Mouse (Mus musculus) lung, postnatal 0 days (tissue): ENCODE data around the gene Stx1b. TPM values are rescaled to one million over a fixed set of nuclear protein-coding genes. Genes with fewer than 3 reads are reported as not detected.
A peak's percentile ranks its signal among the peaks of the same experiment; 100 is the strongest.
"Not testable (repeated sequence)": the region's sequence is repeated elsewhere in the genome, so short reads cannot be mapped to it uniquely, and the experiment has no call there.

ENCODE experiments used
- ATAC-seq: fragments of 200-750 bp; cut with Nextera tagmentation; 2 replicates; pipeline ENCODE4 v1.8.0; 2017; ENCODE audit warnings: moderate library complexity
- DNase-seq: peaks from one replicate; pipeline ENCODE4 v3.0.0-alpha.2; 2016; ENCODE audit warnings: low spot score
- H3K27ac ChIP-seq: fragments of 300-500 bp; sonication (generic); 2 replicates; pipeline ENCODE4 v1.5.1; 2014; ENCODE audit warnings: antibody characterized with exemption, mild to moderate bottlenecking, low read length, mixed read lengths
- H3K27me3 ChIP-seq: fragments of 300-500 bp; sonication (generic); replicated peaks from 2 replicates; pipeline ENCODE4 v1.6.1; 2014; ENCODE audit warnings: low read length, mixed read lengths; ENCODE audit not compliant: insufficient read depth
- H3K36me3 ChIP-seq: fragments of 300-500 bp; sonication (generic); 2 replicates; pipeline ENCODE4 v1.6.1; 2014; ENCODE audit warnings: low read length, mixed read lengths; ENCODE audit not compliant: insufficient read depth
- H3K4me1 ChIP-seq: fragments of 300-500 bp; sonication (generic); 2 replicates; pipeline ENCODE4 v1.6.1; 2014; ENCODE audit warnings: antibody characterized with exemption, low read depth, low read length, mixed read lengths; ENCODE audit not compliant: insufficient read depth
- H3K4me2 ChIP-seq: fragments of 300-500 bp; sonication (generic); replicated peaks from 2 replicates; pipeline ENCODE4 v1.6.1; 2014; ENCODE audit warnings: low read depth, mild to moderate bottlenecking, low read length, moderate library complexity, mixed read lengths
- H3K4me3 ChIP-seq: fragments of 300-500 bp; sonication (generic); 2 replicates; pipeline ENCODE4 v1.5.1; 2014; ENCODE audit warnings: low read depth, low read length
- H3K9ac ChIP-seq: fragments of 300-500 bp; sonication (generic); replicated peaks from 2 replicates; pipeline ENCODE4 v1.6.1; 2014; ENCODE audit warnings: low read depth, mild to moderate bottlenecking
- H3K9me3 ChIP-seq: fragments of 300-500 bp; sonication (generic); 2 replicates; pipeline ENCODE4 v1.6.1; 2016; ENCODE audit warnings: low read length, mixed read lengths
- CTCF ChIP-seq: IDR thresholded peaks from 2 replicates; pipeline ENCODE4 v1.5.1; 2016; ENCODE audit warnings: antibody characterized with exemption, mild to moderate bottlenecking
- EP300 ChIP-seq: IDR thresholded peaks from 2 replicates; pipeline ENCODE4 v1.6.1; 2016; ENCODE audit warnings: antibody characterized with exemption, mild to moderate bottlenecking, control low read depth
- WGBS: fragments of 180-500 bp; shearing (Covaris S2); extraction: QIAGEN DNeasy Blood & Tissue Kit; methylation state at CpG from one replicate; pipeline ENCODE4 v1.1.7; 2014; 5-methylcytosine and 5-hydroxymethylcytosine counted together
- polyA plus RNA-seq: library from polyadenylated mRNA; unstranded; fragments of >200 nt; fragmentation: Nextera tagmentation; extraction: Ambion mirVana; gene quantifications from 2 replicates; pipeline ENCODE4 v1.2.1, GENCODE M21; 2015

Gene Stx1b
- polyA plus RNA-seq, 1 experiment from 2014 or later, result 0.74 TPM

GRCm38 (mm10) chr7:127837878-127838277 is 13.5 kb upstream of the Stx1b start:
- not testable (repeated sequence) for H3K4me1 ChIP-seq, H3K9me3 ChIP-seq, H3K36me3 ChIP-seq, DNase-seq, H3K27ac ChIP-seq, H3K4me2 ChIP-seq, H3K27me3 ChIP-seq, H3K4me3 ChIP-seq, ATAC-seq, H3K9ac ChIP-seq
- 90% methylated on average over 4 of the region's 4 CpGs for WGBS
- peak; percentile 5; the same call in 1 of the 2 replicates for TF ChIP-seq CTCF

DNA sequence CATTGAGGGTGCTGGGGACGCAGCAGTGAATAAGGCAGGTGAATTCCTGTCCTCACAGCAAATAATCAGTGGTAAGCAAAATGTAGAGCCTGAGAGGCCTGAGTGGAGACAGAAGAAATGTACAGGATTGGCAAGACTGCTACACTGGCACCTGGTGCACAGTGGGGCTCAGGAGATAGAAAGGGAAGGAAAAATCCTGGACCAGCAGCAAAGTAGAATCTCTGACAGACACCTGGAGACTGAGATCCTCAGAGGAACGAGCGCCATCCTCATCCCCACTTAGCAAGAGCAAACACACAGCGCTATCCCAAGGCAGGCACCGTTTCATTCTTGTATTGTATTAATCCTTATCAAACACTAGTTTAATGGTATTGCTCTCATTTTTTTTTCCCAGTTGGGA is 13.1 kb upstream of the Stx1b start:
- H3K36me3 ChIP-seq, result no peaks in the 10 kb centered on the region
- no peak overlapping the region for H3K27ac ChIP-seq
- TF ChIP-seq CTCF (no peak), EP300 (no peak)
- no peak for DNase-seq
- ATAC-seq, result no peak
- no peak overlapping the region for H3K9ac ChIP-seq
- H3K27me3 ChIP-seq, result no peaks in the 10 kb centered on the region
- H3K9me3 ChIP-seq, result no peaks in the 10 kb centered on the region
- H3K4me3 ChIP-seq, result no peak overlapping the region
- whole genome bisulfite sequencing, result 88% methylated on average over 5 of the region's 5 CpGs
- no peak overlapping the region for H3K4me2 ChIP-seq
- no peaks in the 10 kb centered on the region; the same call in 1 of the 2 replicates for H3K4me1 ChIP-seq

DNA sequence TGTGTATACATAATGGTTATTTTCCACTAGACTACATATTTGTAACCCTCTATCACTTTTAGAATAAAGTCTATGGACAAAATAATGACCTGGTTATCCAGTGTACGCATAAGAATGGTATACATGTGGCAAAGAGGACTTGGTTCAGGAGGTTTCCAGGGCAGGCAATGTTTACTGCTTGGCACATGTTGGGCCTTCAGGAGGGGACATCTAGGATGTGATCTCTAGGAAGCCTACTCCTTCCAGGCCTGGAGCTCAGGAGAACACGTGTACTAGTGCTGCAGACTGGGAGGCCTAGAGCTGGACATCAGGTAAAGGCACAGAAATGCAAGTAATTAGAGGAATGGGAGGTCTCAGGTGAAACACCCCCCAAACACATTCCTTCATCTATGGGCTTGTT is 11.2 kb upstream of the Stx1b start:
- Histone ChIP-seq H3K4me2 (no peak overlapping the region), H3K27me3 (no peaks in the 10 kb centered on the region), H3K36me3 (no peaks in the 10 kb centered on the region), H3K4me1 (no peaks in the 10 kb centered on the region), H3K4me3 (no peak overlapping the region), H3K9me3 (no peaks in the 10 kb centered on the region), H3K27ac (no peak overlapping the region), H3K9ac (no peak overlapping the region)
- no peak for DNase-seq
- WGBS, result 82% methylated on average over 2 of the region's 2 CpGs
- no peak for TF ChIP-seq CTCF
- no peak for TF ChIP-seq EP300
- ATAC-seq, result no peak

DNA sequence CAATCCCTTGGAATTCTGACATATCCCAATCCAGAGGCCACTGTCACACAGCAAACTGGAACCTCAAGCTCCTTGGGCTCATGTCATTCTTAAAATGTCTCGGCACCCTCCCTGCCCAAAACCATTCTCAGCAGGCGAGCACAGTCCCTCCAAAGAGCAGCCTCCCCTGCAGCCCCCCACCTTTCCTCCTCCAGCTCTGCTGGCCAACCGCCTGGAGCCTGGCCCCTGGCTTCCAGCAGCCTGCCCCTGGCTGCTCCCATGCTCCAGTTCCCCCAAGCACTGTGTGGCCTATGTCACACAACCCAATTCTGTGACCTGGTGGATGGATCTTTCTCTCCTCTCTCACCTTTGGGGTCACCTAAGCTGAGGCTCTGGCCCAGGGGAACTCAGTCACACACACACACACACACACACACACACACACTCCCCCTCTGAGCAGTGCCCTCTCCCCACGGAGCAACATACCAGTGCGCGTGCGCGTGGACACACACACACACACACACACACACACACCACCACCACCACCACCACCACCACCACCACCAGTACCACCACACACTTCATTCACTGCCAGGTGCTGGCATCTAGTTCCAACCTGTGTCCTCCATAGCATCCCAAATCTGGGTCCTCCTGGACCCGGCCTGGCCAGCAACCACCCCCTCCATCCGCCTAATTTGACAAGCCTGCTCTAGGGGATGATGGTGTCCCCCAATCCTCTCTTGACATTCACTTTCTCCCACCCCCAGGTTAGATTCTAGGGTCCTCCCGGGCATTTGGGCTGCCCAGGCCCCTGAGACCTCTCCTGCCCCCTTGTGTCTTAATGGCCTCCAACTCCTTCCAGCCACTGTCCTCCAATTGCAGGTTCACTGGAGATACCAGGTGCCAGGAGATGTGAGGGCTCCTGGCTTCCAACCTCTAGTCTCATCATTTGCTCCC is 845 bp downstream of the Stx1b start:
- H3K9ac ChIP-seq, result no peak overlapping the region
- H3K4me3 ChIP-seq, result peak overlapping the region; percentile 27; the same call in 1 of the 2 replicates
- ATAC-seq (peak; percentile 10; the same call in 1 of the 2 replicates), DNase-seq (no peak)
- no peaks in the 10 kb centered on the region for H3K9me3 ChIP-seq
- TF ChIP-seq CTCF (peak; percentile 40; the same call in 1 of the 2 replicates), EP300 (no peak)
- peak overlapping the region; percentile 59 for H3K4me2 ChIP-seq
- WGBS, result 55% methylated on average over 6 of the region's 11 CpGs
- no peak overlapping the region for H3K27ac ChIP-seq
- H3K27me3 ChIP-seq, result no peaks in the 10 kb centered on the region
- H3K4me1 ChIP-seq, result no peaks in the 10 kb centered on the region
- H3K36me3 ChIP-seq, result no peaks in the 10 kb centered on the region

DNA sequence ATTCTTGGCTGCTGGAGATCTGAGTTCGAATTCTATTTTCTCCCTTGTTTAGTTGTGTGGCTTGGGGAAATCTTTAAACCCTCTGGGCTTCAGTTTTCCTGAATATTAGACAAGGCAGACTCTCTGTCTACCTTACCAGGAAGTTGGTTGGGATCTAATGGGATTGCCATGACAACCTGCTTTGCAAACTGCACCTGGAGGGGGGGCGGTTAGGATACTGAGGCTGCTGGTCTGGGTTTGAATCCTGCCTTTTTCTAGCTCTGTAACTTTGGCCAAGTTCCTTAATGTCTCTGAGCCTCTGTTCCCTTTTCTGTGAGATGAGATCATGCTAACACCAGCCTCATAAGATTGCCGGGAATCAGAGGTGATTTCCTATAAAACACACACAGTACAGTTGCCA is 1.9 kb downstream of the Stx1b start:
- TF ChIP-seq EP300 (no peak), CTCF (no peak)
- no peak overlapping the region for H3K4me3 ChIP-seq
- no peak for DNase-seq
- H3K4me2 ChIP-seq, result no peak overlapping the region
- 78% methylated on average over 3 of the region's 3 CpGs for WGBS
- H3K4me1 ChIP-seq, result no peaks in the 10 kb centered on the region
- no peaks in the 10 kb centered on the region for H3K27me3 ChIP-seq
- H3K36me3 ChIP-seq, result no peaks in the 10 kb centered on the region
- H3K27ac ChIP-seq, result no peak overlapping the region
- no peak overlapping the region for H3K9ac ChIP-seq
- no peaks in the 10 kb centered on the region for H3K9me3 ChIP-seq
- ATAC-seq, result no peak

- no peaks in the 10 kb centered on the region for H3K4me1 ChIP-seq
- no peak overlapping the region for H3K4me2 ChIP-seq
- ATAC-seq (0 out of 2 replicates have a peak, but pooled peaks have one; percentile 33), DNase-seq (no peak)
- WGBS, result 39% methylated on average over 13 of the region's 13 CpGs
- H3K36me3 ChIP-seq, result no peaks in the 10 kb centered on the region
- H3K4me3 ChIP-seq, result no peak overlapping the region
- TF ChIP-seq EP300 (no peak), CTCF (no peak)
- no peak overlapping the region for H3K27ac ChIP-seq
- no peaks in the 10 kb centered on the region for H3K9me3 ChIP-seq
- H3K9ac ChIP-seq, result no peak overlapping the region
- H3K27me3 ChIP-seq, result no peaks in the 10 kb centered on the region
Measured at GRCm38 (mm10) chr7:127820836-127821509, 3.4 kb downstream of the Stx1b start.
